Mouse (Mus musculus) forebrain, embryonic 14.5 days (tissue): ENCODE data around the gene Ect2l. TPM values are rescaled to one million over a fixed set of nuclear protein-coding genes. Genes with fewer than 3 reads are reported as not detected.
A peak's percentile ranks its signal among the peaks of the same experiment; 100 is the strongest.
"Not testable (repeated sequence)": the region's sequence is repeated elsewhere in the genome, so short reads cannot be mapped to it uniquely, and the experiment has no call there.

ENCODE experiments used
- ATAC-seq: fragments of 200-750 bp; cut with Nextera tagmentation; 2 replicates; pipeline ENCODE4 v1.8.0; 2017; ENCODE audit warnings: mild to moderate bottlenecking, moderate library complexity
- DNase-seq: peaks from one replicate; pipeline ENCODE4 v3.0.0-alpha.2; 2015; ENCODE audit warnings: low spot score
- H3K27ac ChIP-seq: fragments of 300-500 bp; sonication (generic); 2 replicates; pipeline ENCODE4 v1.5.1; 2014; ENCODE audit warnings: low read depth, mild to moderate bottlenecking, control low read depth, low read length, moderate library complexity
- H3K27me3 ChIP-seq: fragments of 300-500 bp; sonication (generic); replicated peaks from 2 replicates; pipeline ENCODE4 v1.6.1; 2014; ENCODE audit warnings: low read length, control low read depth, mixed read lengths; ENCODE audit not compliant: control insufficient read depth, insufficient read depth
- H3K36me3 ChIP-seq: fragments of 300-500 bp; sonication (generic); 2 replicates; pipeline ENCODE4 v1.6.1; 2014; ENCODE audit warnings: low read length, control low read depth; ENCODE audit not compliant: control insufficient read depth, insufficient read depth
- H3K4me1 ChIP-seq: fragments of 300-500 bp; sonication (generic); 2 replicates; pipeline ENCODE4 v1.6.1; 2014; ENCODE audit warnings: antibody characterized with exemption, low read length, control low read depth; ENCODE audit not compliant: control insufficient read depth, insufficient read depth
- H3K4me2 ChIP-seq: fragments of 300-500 bp; sonication (generic); 2 replicates; pipeline ENCODE4 v1.6.1; 2014; ENCODE audit warnings: mild to moderate bottlenecking, control low read depth, low read length
- H3K4me3 ChIP-seq: fragments of 300-500 bp; sonication (generic); 2 replicates; pipeline ENCODE4 v1.5.1; 2014; ENCODE audit warnings: low read depth, low read length, control low read depth
- H3K9ac ChIP-seq: fragments of 300-500 bp; sonication (generic); 2 replicates; pipeline ENCODE4 v1.6.1; 2014; ENCODE audit warnings: mild to moderate bottlenecking, low read length, control low read depth, moderate library complexity
- H3K9me3 ChIP-seq: fragments of 300-500 bp; sonication (generic); replicated peaks from 2 replicates; pipeline ENCODE4 v1.6.1; 2016; ENCODE audit warnings: low read length, control low read depth, mixed read lengths; ENCODE audit not compliant: control insufficient read depth
- WGBS: fragments of 180-500 bp; shearing (Covaris S2); extraction: QIAGEN DNeasy Blood & Tissue Kit; methylation state at CpG from one replicate; pipeline ENCODE4 v1.1.7; 2014; 5-methylcytosine and 5-hydroxymethylcytosine counted together
- polyA plus RNA-seq: library from polyadenylated mRNA; unstranded; fragments of >200 nt; fragmentation: Nextera tagmentation; extraction: Ambion mirVana; gene quantifications from 2 replicates; pipeline ENCODE4 v1.2.1, GENCODE M21; 2014

Gene Ect2l
- polyA plus RNA-seq, 1 experiment from 2014 or later = 0.27 TPM

- Histone ChIP-seq H3K27ac (no peak overlapping the region), H3K9me3 (no peaks in the 10 kb centered on the region), H3K36me3 (no peaks in the 10 kb centered on the region), H3K27me3 (no peaks in the 10 kb centered on the region), H3K4me1 (no peaks in the 10 kb centered on the region), H3K4me2 (no peak overlapping the region), H3K4me3 (no peak overlapping the region), H3K9ac (no peak overlapping the region)
- ATAC-seq (no peak), DNase-seq (no peak)
- 91% methylated on average over 7 of the region's 7 CpGs for WGBS
Measured at GRCm38 (mm10) chr10:18176722-18177121, 34.0 kb downstream of the Ect2l start.

- no peaks in the 10 kb centered on the region for H3K36me3 ChIP-seq
- H3K4me3 ChIP-seq = no peak overlapping the region
- DNase-seq (no peak), ATAC-seq (no peak)
- H3K4me1 ChIP-seq = no peaks in the 10 kb centered on the region
- no peak overlapping the region for H3K9ac ChIP-seq
- no peak overlapping the region for H3K27ac ChIP-seq
- no peaks in the 10 kb centered on the region for H3K9me3 ChIP-seq
- WGBS = 90% methylated on average over 6 of the region's 6 CpGs
- H3K27me3 ChIP-seq = no peaks in the 10 kb centered on the region
- no peak overlapping the region for H3K4me2 ChIP-seq
Measured at GRCm38 (mm10) chr10:18175087-18175486, 35.6 kb downstream of the Ect2l start.

GRCm38 (mm10) chr10:18162435-18162971 is 48.2 kb downstream of the Ect2l start:
- Histone ChIP-seq H3K9ac (no peak overlapping the region), H3K4me1 (no peaks in the 10 kb centered on the region), H3K4me3 (no peak overlapping the region), H3K9me3 (no peaks in the 10 kb centered on the region), H3K36me3 (no peaks in the 10 kb centered on the region), H3K4me2 (no peak overlapping the region), H3K27ac (no peak overlapping the region), H3K27me3 (no peaks in the 10 kb centered on the region)
- no peak for DNase-seq
- 88% methylated on average over 7 of the region's 7 CpGs for WGBS
- no peak for ATAC-seq

GRCm38 (mm10) chr10:18147224-18147623 is 63.5 kb downstream of the Ect2l start:
- ATAC-seq (no peak), DNase-seq (no peak)
- Histone ChIP-seq H3K9ac (no peak overlapping the region), H3K4me2 (no peak overlapping the region), H3K27me3 (no peaks in the 10 kb centered on the region), H3K9me3 (no peaks in the 10 kb centered on the region), H3K36me3 (no peaks in the 10 kb centered on the region), H3K4me3 (no peak overlapping the region), H3K4me1 (no peaks in the 10 kb centered on the region), H3K27ac (no peak overlapping the region)
- 79% methylated on average over 3 of the region's 3 CpGs for WGBS

GRCm38 (mm10) chr10:18142231-18142630 is 68.5 kb downstream of the Ect2l start:
- Histone ChIP-seq H3K9me3 (no peaks in the 10 kb centered on the region), H3K4me3 (no peak overlapping the region), H3K4me2 (no peak overlapping the region), H3K27me3 (no peaks in the 10 kb centered on the region), H3K4me1 (no peaks in the 10 kb centered on the region), H3K36me3 (no peaks in the 10 kb centered on the region), H3K9ac (no peak overlapping the region), H3K27ac (no peak overlapping the region)
- ATAC-seq = no peak
- DNase-seq = no peak
- 90% methylated on average over 6 of the region's 6 CpGs for WGBS

- Histone ChIP-seq H3K4me1 (no peaks in the 10 kb centered on the region), H3K9ac (no peak overlapping the region), H3K4me3 (no peak overlapping the region), H3K36me3 (no peaks in the 10 kb centered on the region), H3K9me3 (no peaks in the 10 kb centered on the region), H3K27ac (no peak overlapping the region), H3K27me3 (no peaks in the 10 kb centered on the region), H3K4me2 (no peak overlapping the region)
- WGBS = 81% methylated on average over 2 of the region's 2 CpGs
- ATAC-seq = no peak
- no peak for DNase-seq
Measured at GRCm38 (mm10) chr10:18141389-18141788, 69.3 kb downstream of the Ect2l start.

- no peaks in the 10 kb centered on the region for H3K27me3 ChIP-seq
- no peaks in the 10 kb centered on the region for H3K36me3 ChIP-seq
- no peak for DNase-seq
- H3K27ac ChIP-seq = no peak overlapping the region
- no peaks in the 10 kb centered on the region for H3K4me1 ChIP-seq
- H3K4me2 ChIP-seq = peak overlapping the region; percentile 31
- H3K9me3 ChIP-seq = no peaks in the 10 kb centered on the region
- H3K4me3 ChIP-seq = 0 out of 2 replicates have a peak overlapping the region, but pooled peaks have one; percentile 14
- WGBS = 87% methylated on average over 5 of the region's 5 CpGs
- peak; percentile 46; the same call in 1 of the 2 replicates for ATAC-seq
- no peak overlapping the region for H3K9ac ChIP-seq
Measured at GRCm38 (mm10) chr10:18139615-18140014, 71.1 kb downstream of the Ect2l start.

- 0 out of 2 replicates have a peak overlapping the region, but pooled peaks have one; percentile 14 for H3K4me3 ChIP-seq
- not testable (repeated sequence) for H3K4me1 ChIP-seq, H3K27ac ChIP-seq, H3K4me2 ChIP-seq, H3K27me3 ChIP-seq, H3K9ac ChIP-seq, H3K36me3 ChIP-seq, DNase-seq, H3K9me3 ChIP-seq
- peak; percentile 48; the same call in 1 of the 2 replicates for ATAC-seq
- 73% methylated on average over 12 of the region's 26 CpGs for WGBS
Measured at GRCm38 (mm10) chr10:18138853-18139503, 71.7 kb downstream of the Ect2l start.
